Mouse (Mus musculus): ENCODE results near the gene Utp4. TPM values are rescaled to one million over a fixed set of nuclear protein-coding genes. Genes with fewer than 3 reads are reported as not detected.
"Not testable (repeated sequence)": the region's sequence is repeated elsewhere in the genome, so short reads cannot be mapped to it uniquely, and the experiment has no call there.

Gene Utp4
- polyA plus RNA-seq, 1 experiment from 2014 or later, result 59.7 TPM

DNA sequence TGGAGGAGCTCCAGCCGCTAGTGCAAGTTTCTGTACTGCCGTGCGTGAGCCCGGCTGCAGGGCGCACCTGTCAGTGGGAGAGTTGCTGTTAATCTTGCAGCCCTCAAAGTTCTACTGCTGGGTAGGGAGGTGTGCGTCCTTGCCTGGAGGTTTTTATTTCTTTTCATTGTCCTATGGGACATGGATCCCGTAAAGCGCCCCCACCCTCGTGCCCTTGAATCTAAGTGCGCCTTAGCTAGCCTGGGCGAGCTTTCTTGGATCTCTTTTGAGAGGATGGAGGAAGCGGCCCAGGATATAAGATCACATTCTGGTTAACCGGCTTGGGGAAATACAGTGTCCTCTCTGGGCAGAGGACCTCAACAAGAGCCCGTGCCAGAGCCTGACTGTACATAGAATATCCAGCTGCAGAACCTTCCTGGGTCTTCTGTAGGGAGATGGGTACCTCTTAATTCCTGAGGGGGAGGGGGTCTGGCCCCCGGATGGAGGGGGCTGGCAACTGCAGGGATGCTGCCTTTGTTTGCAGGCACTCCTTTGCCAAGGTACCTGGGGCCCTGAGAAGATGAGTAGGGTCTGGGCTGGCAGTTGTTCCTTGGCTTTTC is 22.0 kb upstream of the Utp4 start:
- Histone ChIP-seq H3K9me3 (ENCODE audit: control insufficient read depth, low read length) (no peaks in the 10 kb centered on the region), H3K36me3 (ENCODE audit: control insufficient read depth, insufficient read depth, low read length) (no peaks in the 10 kb centered on the region; the same call in 1 of the 2 replicates), H3K4me2 (ENCODE audit: low read depth, low read length) (peak overlapping the region; percentile 99), H3K27me3 (ENCODE audit: control insufficient read depth, insufficient read depth, low read depth, low read length) (peaks cover 14% of the 10 kb centered on the region; the same call in 1 of the 2 replicates), H3K9ac (ENCODE audit: low read length) (peak overlapping the region; percentile 69), H3K27ac (ENCODE audit: low read length) (no peak overlapping the region), H3K4me3 (ENCODE audit: low read length) (peak overlapping the region; percentile 62), H3K4me1 (replicated peaks; ENCODE audit: control insufficient read depth, insufficient read depth, low read length) (peaks cover 25% of the 10 kb centered on the region)
- no peak; the same call in 1 of the 2 replicates for ATAC-seq (ENCODE audit: low read depth)
- WGBS, result under 1% methylated on average over 15 of the region's 15 CpGs

DNA sequence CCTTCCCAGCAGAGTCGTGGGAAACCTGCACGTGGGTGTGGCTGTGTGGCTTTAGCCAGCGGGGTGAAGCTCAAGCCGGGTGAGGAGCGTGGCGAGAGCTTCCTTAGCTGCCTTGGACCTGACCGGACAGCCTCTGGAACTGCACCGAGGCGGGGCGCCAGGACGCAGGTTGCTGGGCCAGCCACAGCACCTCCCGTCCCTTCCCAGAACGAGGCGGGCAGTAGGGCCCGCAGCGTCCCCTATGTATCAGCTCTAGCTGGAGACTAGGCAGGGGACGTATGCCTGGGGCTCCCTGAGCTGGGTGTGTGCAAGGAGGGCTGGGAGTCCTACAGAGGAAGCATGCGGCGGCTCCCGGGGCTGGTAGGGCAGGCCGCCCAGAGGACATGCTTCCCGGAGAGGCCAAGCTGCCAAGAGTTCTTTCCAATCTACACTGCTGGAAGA is 21.5 kb upstream of the Utp4 start:
- peak overlapping the region; percentile 62 for H3K4me3 ChIP-seq (ENCODE audit: low read length)
- peak; percentile 59 for ATAC-seq (ENCODE audit: low read depth)
- H3K4me2 ChIP-seq (ENCODE audit: low read depth, low read length), result peak overlapping the region; percentile 99
- peaks cover 14% of the 10 kb centered on the region; the same call in 1 of the 2 replicates for H3K27me3 ChIP-seq (ENCODE audit: control insufficient read depth, insufficient read depth, low read depth, low read length)
- H3K4me1 ChIP-seq (replicated peaks; ENCODE audit: control insufficient read depth, insufficient read depth, low read length), result peaks cover 25% of the 10 kb centered on the region
- no peaks in the 10 kb centered on the region; the same call in 1 of the 2 replicates for H3K36me3 ChIP-seq (ENCODE audit: control insufficient read depth, insufficient read depth, low read length)
- H3K9me3 ChIP-seq (ENCODE audit: control insufficient read depth, low read length), result no peaks in the 10 kb centered on the region
- H3K27ac ChIP-seq (ENCODE audit: low read length), result no peak overlapping the region
- under 1% methylated on average over 22 of the region's 22 CpGs for WGBS
- H3K9ac ChIP-seq (ENCODE audit: low read length), result peak overlapping the region; percentile 69

DNA sequence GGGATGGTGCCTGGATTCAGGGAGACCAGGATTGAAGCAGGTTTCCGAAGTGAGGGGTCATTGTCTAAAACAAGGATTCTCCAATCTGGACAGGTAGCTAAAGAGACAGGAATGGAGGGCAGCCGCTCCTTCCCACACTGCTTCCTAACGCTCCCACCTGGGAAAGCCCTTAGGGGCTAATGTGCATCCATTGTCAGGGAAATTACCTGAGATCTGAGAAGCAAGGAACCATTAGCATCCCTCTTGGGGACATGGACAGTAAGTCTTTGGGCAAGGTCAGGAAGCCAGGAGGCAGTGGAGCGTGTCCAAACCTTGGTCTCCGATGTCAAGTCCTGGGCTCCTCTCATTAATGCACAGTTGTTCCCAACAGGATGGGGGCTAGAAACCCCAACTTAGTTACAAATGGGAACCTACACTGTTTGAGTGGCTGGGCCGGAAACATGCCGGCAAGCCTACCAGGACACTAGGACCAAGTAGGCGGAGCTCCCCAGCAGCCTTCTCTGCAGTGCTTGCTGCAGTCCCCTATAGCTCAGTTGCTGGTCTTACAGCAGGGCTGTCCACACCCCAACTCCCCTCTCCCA is 20.9 kb upstream of the Utp4 start:
- H3K27me3 ChIP-seq (ENCODE audit: control insufficient read depth, insufficient read depth, low read depth, low read length), result peaks cover 14% of the 10 kb centered on the region; the same call in 1 of the 2 replicates
- H3K27ac ChIP-seq (ENCODE audit: low read length), result no peak overlapping the region
- peak overlapping the region; percentile 62 for H3K4me3 ChIP-seq (ENCODE audit: low read length)
- WGBS, result 11% methylated on average over 8 of the region's 8 CpGs
- peaks cover 25% of the 10 kb centered on the region for H3K4me1 ChIP-seq (replicated peaks; ENCODE audit: control insufficient read depth, insufficient read depth, low read length)
- no peaks in the 10 kb centered on the region; the same call in 1 of the 2 replicates for H3K36me3 ChIP-seq (ENCODE audit: control insufficient read depth, insufficient read depth, low read length)
- ATAC-seq (ENCODE audit: low read depth), result no peak
- H3K9me3 ChIP-seq (ENCODE audit: control insufficient read depth, low read length), result no peaks in the 10 kb centered on the region
- H3K4me2 ChIP-seq (ENCODE audit: low read depth, low read length), result peak overlapping the region; percentile 99
- no peak overlapping the region for H3K9ac ChIP-seq (ENCODE audit: low read length)

DNA sequence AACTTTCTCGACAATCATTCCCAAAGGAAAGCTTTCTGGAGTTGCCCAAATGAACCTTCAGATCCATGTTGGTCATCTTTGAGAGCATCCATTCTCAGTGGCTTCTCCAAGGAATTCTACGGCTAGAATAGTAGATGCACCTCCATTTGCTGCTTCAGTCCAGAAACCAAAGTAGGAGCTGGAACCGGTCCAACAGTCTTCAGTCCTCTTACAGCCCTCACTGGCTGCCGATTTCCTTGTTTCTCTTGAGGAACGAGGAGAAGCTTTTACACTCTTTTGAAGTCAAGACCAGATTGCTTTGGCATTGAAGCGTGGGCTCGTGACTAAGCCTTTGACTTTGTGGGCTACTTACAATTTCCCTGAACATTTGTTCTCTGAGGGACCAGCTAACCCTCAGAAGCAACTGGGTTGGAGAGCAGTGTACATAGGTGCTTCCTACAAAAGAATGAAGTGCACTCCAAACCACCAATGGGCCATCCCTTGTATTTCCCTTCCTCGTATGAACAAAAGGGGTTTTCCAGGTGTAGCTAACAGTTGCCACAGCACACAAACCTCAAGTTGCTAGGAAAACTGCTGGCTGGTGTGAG is 13.2 kb upstream of the Utp4 start:
- H3K4me2 ChIP-seq (ENCODE audit: low read depth, low read length), result no peak overlapping the region
- no peak overlapping the region for H3K4me3 ChIP-seq (ENCODE audit: low read length)
- 61% methylated on average over 8 of the region's 8 CpGs for WGBS
- H3K9ac ChIP-seq (ENCODE audit: low read length), result no peak overlapping the region
- H3K27me3 ChIP-seq (ENCODE audit: control insufficient read depth, insufficient read depth, low read depth, low read length), result no peaks in the 10 kb centered on the region
- peaks cover 22% of the 10 kb centered on the region for H3K36me3 ChIP-seq (ENCODE audit: control insufficient read depth, insufficient read depth, low read length)
- no peaks in the 10 kb centered on the region for H3K9me3 ChIP-seq (ENCODE audit: control insufficient read depth, low read length)
- no peak overlapping the region for H3K27ac ChIP-seq (ENCODE audit: low read length)
- ATAC-seq (ENCODE audit: low read depth), result peak; percentile 42; the same call in 1 of the 2 replicates
- no peaks in the 10 kb centered on the region for H3K4me1 ChIP-seq (replicated peaks; ENCODE audit: control insufficient read depth, insufficient read depth, low read length)

DNA sequence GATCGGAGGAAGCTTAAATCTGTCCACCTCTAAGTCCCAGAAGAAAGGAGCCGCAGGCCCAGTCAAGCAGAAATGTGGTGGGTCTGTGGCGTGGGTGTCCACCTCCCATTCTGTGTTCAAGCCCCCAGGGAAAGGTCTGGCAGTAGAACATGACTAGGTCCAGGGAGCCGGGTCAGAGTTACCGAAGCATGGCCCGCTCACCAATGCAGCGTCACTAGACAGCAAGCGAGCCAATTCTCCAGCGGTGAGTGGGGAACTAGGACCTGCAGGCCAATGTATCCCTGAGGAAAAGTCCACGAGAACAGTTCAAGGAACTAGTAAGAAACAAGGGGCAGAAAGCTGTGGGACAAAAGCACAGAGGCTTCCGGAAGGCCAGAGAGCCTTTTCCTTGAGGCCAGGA is 9.3 kb upstream of the Utp4 start:
- WGBS, result 94% methylated on average over 11 of the region's 11 CpGs
- ATAC-seq (ENCODE audit: low read depth); H3K4me2 ChIP-seq (ENCODE audit: low read depth, low read length); H3K27me3 ChIP-seq (ENCODE audit: control insufficient read depth, insufficient read depth, low read depth, low read length); H3K4me3 ChIP-seq (ENCODE audit: low read length); H3K4me1 ChIP-seq (replicated peaks; ENCODE audit: control insufficient read depth, insufficient read depth, low read length); H3K27ac ChIP-seq (ENCODE audit: low read length); H3K9ac ChIP-seq (ENCODE audit: low read length); H3K9me3 ChIP-seq (ENCODE audit: control insufficient read depth, low read length): not testable (repeated sequence)
- peaks cover 33% of the 10 kb centered on the region for H3K36me3 ChIP-seq (ENCODE audit: control insufficient read depth, insufficient read depth, low read length)

DNA sequence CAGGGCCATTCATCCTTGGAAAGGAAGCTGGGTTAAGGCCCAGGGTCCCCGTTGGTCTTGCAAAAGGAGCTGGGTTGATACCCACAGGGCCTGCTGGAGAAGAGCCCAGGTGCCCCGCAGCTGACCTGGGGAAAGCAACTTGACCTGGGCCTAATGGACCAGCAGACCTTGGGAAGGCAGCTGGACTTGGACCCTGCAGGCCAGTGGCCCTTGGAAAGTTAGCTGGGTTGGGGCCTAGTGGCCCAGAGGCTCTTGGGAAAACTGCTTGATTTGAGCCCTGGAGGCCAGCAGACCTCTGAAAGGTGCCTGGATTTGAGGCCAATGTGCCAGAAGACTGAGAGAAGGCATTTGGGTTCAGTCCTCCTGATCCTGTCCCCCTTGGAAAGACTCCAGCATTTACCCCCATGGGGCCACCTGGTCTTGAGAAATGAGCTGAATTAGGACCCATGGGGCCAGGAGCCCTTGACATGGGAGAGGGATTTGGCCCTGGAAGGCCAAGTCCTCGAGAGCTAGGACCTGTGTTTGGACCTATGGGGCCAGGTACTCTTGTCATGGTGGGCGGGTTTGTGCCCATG is 8.5 kb upstream of the Utp4 start:
- H3K4me2 ChIP-seq (ENCODE audit: low read depth, low read length); H3K27ac ChIP-seq (ENCODE audit: low read length); H3K27me3 ChIP-seq (ENCODE audit: control insufficient read depth, insufficient read depth, low read depth, low read length); H3K4me1 ChIP-seq (replicated peaks; ENCODE audit: control insufficient read depth, insufficient read depth, low read length); H3K9ac ChIP-seq (ENCODE audit: low read length); H3K9me3 ChIP-seq (ENCODE audit: control insufficient read depth, low read length); ATAC-seq (ENCODE audit: low read depth); H3K4me3 ChIP-seq (ENCODE audit: low read length): not testable (repeated sequence)
- WGBS, result 86% methylated on average over 4 of the region's 4 CpGs
- H3K36me3 ChIP-seq (ENCODE audit: control insufficient read depth, insufficient read depth, low read length), result peaks cover 30% of the 10 kb centered on the region

DNA sequence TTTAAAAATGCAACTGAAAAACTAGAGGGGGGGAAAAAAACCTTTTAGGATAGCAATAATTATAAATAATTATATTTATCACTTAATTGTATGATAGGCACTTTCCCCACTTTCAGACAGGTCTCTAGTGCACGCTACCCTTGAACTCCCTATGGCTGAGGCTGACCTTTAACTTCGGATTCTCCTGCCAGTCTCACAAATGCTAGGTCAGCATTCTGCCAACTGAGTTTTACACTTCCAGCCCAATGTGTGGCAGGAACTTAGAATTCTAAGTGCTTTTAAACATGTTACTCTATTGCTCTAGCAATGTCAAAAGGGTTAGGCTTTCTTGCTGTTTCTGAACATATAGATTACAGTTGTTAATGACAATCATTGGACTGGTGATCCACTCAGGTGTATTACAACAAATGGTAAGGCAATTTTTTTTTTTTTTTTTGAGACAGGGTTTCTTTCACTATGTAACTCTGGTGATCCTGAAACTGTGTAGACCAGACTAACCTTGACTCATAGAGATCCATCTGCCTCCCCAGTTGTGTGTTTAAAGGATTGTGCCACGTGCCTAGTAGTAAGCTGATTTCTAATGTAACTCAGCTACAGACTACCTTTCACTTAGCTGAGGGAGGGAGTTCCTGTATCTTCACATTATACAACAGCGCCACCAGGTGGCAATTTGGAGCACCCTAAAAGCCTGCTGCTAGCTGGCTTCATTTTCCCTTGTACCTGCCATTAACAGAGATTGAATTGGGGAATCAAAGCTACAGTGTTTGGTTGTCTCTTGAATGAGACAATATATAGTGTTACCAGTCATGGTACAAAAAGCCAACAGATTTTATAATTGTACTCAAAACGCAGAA is 5.9 kb upstream of the Utp4 start:
- Histone ChIP-seq H3K4me3 (ENCODE audit: low read length) (no peak overlapping the region), H3K4me2 (ENCODE audit: low read depth, low read length) (no peak overlapping the region), H3K4me1 (replicated peaks; ENCODE audit: control insufficient read depth, insufficient read depth, low read length) (peaks cover 15% of the 10 kb centered on the region), H3K36me3 (ENCODE audit: control insufficient read depth, insufficient read depth, low read length) (peaks cover 21% of the 10 kb centered on the region), H3K9ac (ENCODE audit: low read length) (no peak overlapping the region), H3K27ac (ENCODE audit: low read length) (no peak overlapping the region), H3K27me3 (ENCODE audit: control insufficient read depth, insufficient read depth, low read depth, low read length) (no peaks in the 10 kb centered on the region), H3K9me3 (ENCODE audit: control insufficient read depth, low read length) (no peaks in the 10 kb centered on the region)
- 45% methylated on average over 5 of the region's 5 CpGs for WGBS
- ATAC-seq (ENCODE audit: low read depth), result peak; percentile 50; the same call in 1 of the 2 replicates

DNA sequence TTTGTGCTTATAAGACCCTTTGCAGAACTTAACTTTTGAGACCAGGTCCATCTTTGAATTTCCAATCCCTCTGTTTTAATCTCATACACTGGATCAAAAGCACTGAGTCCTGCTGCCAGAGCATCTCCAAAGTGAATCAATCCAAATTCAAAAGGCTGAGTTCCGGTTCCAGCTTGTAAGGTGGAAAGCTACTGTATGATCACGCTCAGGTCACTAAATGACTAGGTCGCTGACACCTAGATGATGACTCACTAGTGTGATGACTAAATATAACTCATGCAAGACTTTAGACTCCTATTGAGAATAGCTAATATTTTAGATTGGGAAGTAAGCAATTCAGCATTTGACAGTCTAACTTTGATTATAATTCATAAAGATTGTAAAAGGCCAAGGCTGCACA is 4.6 kb upstream of the Utp4 start:
- peaks cover 15% of the 10 kb centered on the region for H3K4me1 ChIP-seq (replicated peaks; ENCODE audit: control insufficient read depth, insufficient read depth, low read length)
- H3K27me3 ChIP-seq (ENCODE audit: control insufficient read depth, insufficient read depth, low read depth, low read length), result no peaks in the 10 kb centered on the region
- H3K27ac ChIP-seq (ENCODE audit: low read length), result no peak overlapping the region
- peaks cover 15% of the 10 kb centered on the region for H3K36me3 ChIP-seq (ENCODE audit: control insufficient read depth, insufficient read depth, low read length)
- no peak overlapping the region for H3K4me3 ChIP-seq (ENCODE audit: low read length)
- H3K9ac ChIP-seq (ENCODE audit: low read length), result no peak overlapping the region
- no peak overlapping the region for H3K4me2 ChIP-seq (ENCODE audit: low read depth, low read length)
- 68% methylated on average over 3 of the region's 3 CpGs for WGBS
- no peak for ATAC-seq (ENCODE audit: low read depth)
- H3K9me3 ChIP-seq (ENCODE audit: control insufficient read depth, low read length), result no peaks in the 10 kb centered on the region
